Mouse (Mus musculus) olfactory bulb, adult 2 months (tissue): ENCODE data around the gene Acsbg1. TPM values are rescaled to one million over a fixed set of nuclear protein-coding genes. Genes with fewer than 3 reads are reported as not detected.
A peak's percentile ranks its signal among the peaks of the same experiment; 100 is the strongest.

Experiments used
- H3K27ac ChIP-seq: fragments of 200-500 bp; 2 replicates; pipeline ENCODE4 v1.5.1; 2012; ENCODE audit warnings: low read depth, low read length; ENCODE audit not compliant: insufficient read depth
- H3K4me1 ChIP-seq: fragments of 200-500 bp; 2 replicates; pipeline ENCODE4 v1.6.1; 2012; ENCODE audit warnings: low read length; ENCODE audit not compliant: control insufficient read depth, insufficient read depth
- H3K4me3 ChIP-seq: fragments of 200-500 bp; 2 replicates; pipeline ENCODE4 v1.5.1; 2012; ENCODE audit warnings: mild to moderate bottlenecking, low read depth, low read length, moderate library complexity; ENCODE audit not compliant: insufficient read depth
- CTCF ChIP-seq: fragments of 200-500 bp; IDR thresholded peaks from 2 replicates; pipeline ENCODE4 v1.5.1; 2012; ENCODE audit warnings: low read depth, mild to moderate bottlenecking, low read length, moderate library complexity; ENCODE audit not compliant: insufficient read depth
- POLR2A ChIP-seq: fragments of 200-500 bp; IDR thresholded peaks from 2 replicates; pipeline ENCODE4 v1.6.1; 2012; ENCODE audit warnings: mild to moderate bottlenecking, low read depth, low read length, moderate library complexity; ENCODE audit not compliant: insufficient read depth
- WGBS: fragments of 180-500 bp; shearing (Covaris S2); methylation state at CpG from one replicate; pipeline ENCODE4 v1.1.7; 2018; 5-methylcytosine and 5-hydroxymethylcytosine counted together
- polyA plus RNA-seq: library from polyadenylated mRNA; stranded (reverse); fragments of >200 nt; gene quantifications from 2 replicates; pipeline ENCODE4 v1.2.4, GENCODE M21; 2012; ENCODE audit warnings: low replicate concordance; ENCODE audit not compliant: missing spikeins, insufficient read depth, insufficient read length

Acsbg1 gene
- polyA plus RNA-seq, 1 experiment, result 141 TPM

GRCm38 (mm10) chr9:54646252-54646651 is 15.4 kb downstream of the Acsbg1 start:
- Histone ChIP-seq H3K4me1 (no peaks in the 10 kb centered on the region), H3K27ac (no peak overlapping the region), H3K4me3 (no peak overlapping the region)
- WGBS, result 82% methylated on average over 9 of the region's 9 CpGs
- no peak for TF ChIP-seq CTCF

- 91% methylated on average over 6 of the region's 6 CpGs for WGBS
- no peak for TF ChIP-seq POLR2A
- no peak for TF ChIP-seq CTCF
- no peaks in the 10 kb centered on the region for H3K4me1 ChIP-seq
- no peak overlapping the region for H3K4me3 ChIP-seq
- no peak overlapping the region for H3K27ac ChIP-seq
Measured at GRCm38 (mm10) chr9:54645530-54645929, 16.1 kb downstream of the Acsbg1 start.

- Histone ChIP-seq H3K4me3 (no peak overlapping the region), H3K4me1 (no peaks in the 10 kb centered on the region), H3K27ac (no peak overlapping the region)
- WGBS, result 96% methylated on average over 7 of the region's 7 CpGs
- no peak for TF ChIP-seq POLR2A
- no peak for TF ChIP-seq CTCF
Measured at GRCm38 (mm10) chr9:54643179-54643578, 18.5 kb downstream of the Acsbg1 start.

GRCm38 (mm10) chr9:54642556-54642955 is 19.1 kb downstream of the Acsbg1 start:
- H3K4me3 ChIP-seq, result no peak overlapping the region
- no peak overlapping the region for H3K27ac ChIP-seq
- no peaks in the 10 kb centered on the region for H3K4me1 ChIP-seq
- 84% methylated on average over 4 of the region's 4 CpGs for WGBS
- no peak for TF ChIP-seq CTCF
- TF ChIP-seq POLR2A, result no peak

- Histone ChIP-seq H3K4me3 (no peak overlapping the region), H3K4me1 (no peaks in the 10 kb centered on the region), H3K27ac (no peak overlapping the region)
- TF ChIP-seq CTCF (no peak), POLR2A (no peak)
- 80% methylated on average over 2 of the region's 2 CpGs for WGBS
Measured at GRCm38 (mm10) chr9:54642149-54642548, 19.5 kb downstream of the Acsbg1 start.

GRCm38 (mm10) chr9:54641548-54641947 is 20.1 kb downstream of the Acsbg1 start:
- Histone ChIP-seq H3K27ac (no peak overlapping the region), H3K4me1 (no peaks in the 10 kb centered on the region), H3K4me3 (no peak overlapping the region)
- WGBS, result 86% methylated on average over 3 of the region's 3 CpGs
- TF ChIP-seq POLR2A, result no peak
- TF ChIP-seq CTCF, result no peak

- WGBS, result 53% methylated on average over 2 of the region's 2 CpGs
Measured at GRCm38 (mm10) chr9:54639192-54639591, 22.5 kb downstream of the Acsbg1 start.

GRCm38 (mm10) chr9:54637510-54638314 is 24.0 kb downstream of the Acsbg1 start:
- 65% methylated on average over 5 of the region's 5 CpGs for WGBS
- no peak for TF ChIP-seq CTCF
- H3K4me1 ChIP-seq, result no peaks in the 10 kb centered on the region
- H3K4me3 ChIP-seq, result no peak overlapping the region
- 0 out of 2 replicates have a peak overlapping the region, but pooled peaks have one; percentile 15 for H3K27ac ChIP-seq

More at GRCm38 (mm10) chr9:54639192-54639591, 22.5 kb downstream of the Acsbg1 start:
- H3K27ac ChIP-seq, result no peak overlapping the region
- no peak overlapping the region for H3K4me3 ChIP-seq
- H3K4me1 ChIP-seq, result no peaks in the 10 kb centered on the region
- no peak for TF ChIP-seq CTCF
- TF ChIP-seq POLR2A, result no peak

- WGBS, result 94% methylated on average over 2 of the region's 2 CpGs
- H3K27ac ChIP-seq, result no peak overlapping the region
Measured at GRCm38 (mm10) chr9:54633401-54633800, 28.3 kb downstream of the Acsbg1 start.

More at GRCm38 (mm10) chr9:54633401-54633800, 28.3 kb downstream of the Acsbg1 start:
- H3K4me3 ChIP-seq, result no peak overlapping the region
- TF ChIP-seq CTCF, result no peak
- TF ChIP-seq POLR2A, result no peak
- no peaks in the 10 kb centered on the region for H3K4me1 ChIP-seq
